Mouse (Mus musculus): ENCODE measurements around the gene Slc9a2. TPM values are rescaled to one million over a fixed set of nuclear protein-coding genes. Genes with fewer than 3 reads are reported as not detected.
"Not testable (repeated sequence)": the region's sequence is repeated elsewhere in the genome, so short reads cannot be mapped to it uniquely, and the experiment has no call there.

The Slc9a2 gene
- polyA plus RNA-seq, 1 experiment from 2014 or later, result not detected

DNA sequence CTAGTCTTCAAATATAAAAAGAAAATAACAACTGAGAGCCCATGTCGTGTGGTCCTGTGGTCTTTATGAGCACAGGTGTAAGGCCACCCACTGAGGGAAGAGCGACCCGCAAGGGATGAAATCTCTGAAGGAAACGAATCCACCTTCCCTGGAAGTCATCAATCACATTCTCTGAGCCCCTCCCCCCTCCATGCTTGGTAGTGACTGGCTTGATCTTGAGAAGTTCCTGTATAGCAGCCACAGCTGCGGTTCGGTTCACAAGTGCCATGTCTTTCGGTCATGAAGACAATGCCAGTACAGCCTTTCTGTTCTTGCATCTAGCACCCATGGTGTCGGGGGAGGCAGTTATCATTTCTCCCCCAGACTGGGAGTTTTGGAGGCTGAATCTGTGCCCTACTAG, 57.3 kb downstream of the Slc9a2 start:
- WGBS, result 87% methylated on average over 8 of the region's 8 CpGs
- Histone ChIP-seq H3K27ac (replicated peaks) (no peak overlapping the region), H3K9me3 (no peaks in the 10 kb centered on the region), H3K36me3 (replicated peaks) (no peaks in the 10 kb centered on the region), H3K27me3 (replicated peaks; ENCODE audit: low read depth, poor library complexity, severe bottlenecking) (no peaks in the 10 kb centered on the region), H3K4me1 (peaks cover 7% of the 10 kb centered on the region; the same call in 1 of the 2 replicates), H3K4me3 (no peak overlapping the region)
- DNase-seq (ENCODE audit: low spot score), result no peak

DNA sequence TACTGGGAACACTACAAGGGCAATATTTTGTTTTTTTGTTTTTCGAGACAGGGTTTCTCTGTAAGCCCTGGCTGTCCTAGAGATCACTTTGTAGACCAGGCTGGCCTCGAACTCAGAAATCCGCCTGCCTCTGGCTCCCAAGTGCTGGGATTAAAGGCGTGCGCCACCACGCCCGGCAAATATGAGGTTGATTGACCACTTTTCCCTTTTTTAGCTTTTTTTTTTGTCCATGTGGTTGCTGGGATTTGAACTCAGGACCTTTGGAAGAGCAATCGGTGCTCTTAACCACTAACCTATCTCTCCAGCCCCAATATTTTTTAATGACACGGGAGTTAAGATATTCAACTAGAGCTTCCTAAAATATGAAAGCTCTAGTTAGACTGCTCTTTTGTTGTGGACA, 57.9 kb downstream of the Slc9a2 start:
- not testable (repeated sequence) for H3K4me3 ChIP-seq; H3K36me3 ChIP-seq (replicated peaks); H3K27ac ChIP-seq (replicated peaks); H3K9me3 ChIP-seq; H3K27me3 ChIP-seq (replicated peaks; ENCODE audit: low read depth, poor library complexity, severe bottlenecking); H3K4me1 ChIP-seq; DNase-seq (ENCODE audit: low spot score)
- 95% methylated on average over 9 of the region's 9 CpGs for WGBS

- H3K9me3 ChIP-seq, result no peaks in the 10 kb centered on the region
- no peak overlapping the region for H3K4me3 ChIP-seq
- H3K27me3 ChIP-seq (replicated peaks; ENCODE audit: low read depth, poor library complexity, severe bottlenecking), result no peaks in the 10 kb centered on the region
- no peak for DNase-seq (ENCODE audit: low spot score)
- no peaks in the 10 kb centered on the region for H3K36me3 ChIP-seq (replicated peaks)
- no peaks in the 10 kb centered on the region; the same call in 1 of the 2 replicates for H3K4me1 ChIP-seq
- WGBS, result 88% methylated on average over 2 of the region's 2 CpGs
- H3K27ac ChIP-seq (replicated peaks), result no peak overlapping the region
These were observed 60.4 kb downstream of the Slc9a2 start for GRCm38 (mm10) chr1:40740739-40741138.

GRCm38 (mm10) chr1:40746089-40746488, 65.7 kb downstream of the Slc9a2 start:
- Histone ChIP-seq H3K27ac (replicated peaks) (no peak overlapping the region), H3K4me1 (no peaks in the 10 kb centered on the region; the same call in 1 of the 2 replicates), H3K36me3 (replicated peaks) (no peaks in the 10 kb centered on the region), H3K27me3 (replicated peaks; ENCODE audit: low read depth, poor library complexity, severe bottlenecking) (no peaks in the 10 kb centered on the region), H3K9me3 (no peaks in the 10 kb centered on the region), H3K4me3 (no peak overlapping the region)
- no peak for DNase-seq (ENCODE audit: low spot score)
- 86% methylated on average over 5 of the region's 5 CpGs for WGBS

DNA sequence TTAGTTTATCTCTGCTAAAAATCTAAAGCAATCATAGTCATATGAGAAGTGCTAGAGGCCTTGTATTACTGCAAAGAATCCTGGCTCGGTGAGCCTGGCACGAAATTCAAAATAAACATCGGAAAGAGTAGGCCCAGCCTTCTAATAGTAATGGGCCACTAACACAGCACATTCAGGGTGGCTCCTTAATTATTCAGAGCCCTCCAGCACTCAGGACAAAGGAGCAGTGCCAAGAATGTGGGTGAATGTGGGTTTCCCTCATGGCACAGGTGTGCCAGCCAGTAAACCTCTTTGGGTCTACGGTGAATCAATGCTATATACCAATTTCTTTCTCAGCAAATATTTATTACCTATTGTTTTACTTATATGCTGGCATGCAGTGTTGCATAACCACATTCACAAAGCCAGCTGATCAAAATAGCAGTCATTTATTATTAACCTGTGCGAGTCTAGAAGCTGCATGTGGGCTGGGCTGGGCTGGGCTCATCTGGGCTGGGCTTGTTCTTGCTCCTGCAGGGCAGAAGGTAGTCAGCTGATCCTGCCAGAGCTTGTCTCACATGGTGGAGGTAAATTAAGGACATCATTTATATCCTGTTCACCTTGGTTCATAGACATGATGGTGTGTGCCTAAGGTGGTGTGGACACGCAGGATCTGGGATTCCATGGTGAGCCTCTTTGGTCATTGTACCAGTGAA, 79.5 kb downstream of the Slc9a2 start:
- Histone ChIP-seq H3K4me3 (no peak overlapping the region), H3K27ac (replicated peaks) (no peak overlapping the region), H3K4me1 (no peaks in the 10 kb centered on the region), H3K27me3 (replicated peaks; ENCODE audit: low read depth, poor library complexity, severe bottlenecking) (no peaks in the 10 kb centered on the region), H3K36me3 (replicated peaks) (no peaks in the 10 kb centered on the region), H3K9me3 (no peaks in the 10 kb centered on the region)
- WGBS, result 83% methylated on average over 6 of the region's 6 CpGs
- no peak for DNase-seq (ENCODE audit: low spot score)

GRCm38 (mm10) chr1:40764042-40764441, 83.7 kb downstream of the Slc9a2 start:
- 90% methylated on average over 1 of the region's 1 CpGs for whole genome bisulfite sequencing
- DNase-seq (ENCODE audit: low spot score), result no peak

DNA sequence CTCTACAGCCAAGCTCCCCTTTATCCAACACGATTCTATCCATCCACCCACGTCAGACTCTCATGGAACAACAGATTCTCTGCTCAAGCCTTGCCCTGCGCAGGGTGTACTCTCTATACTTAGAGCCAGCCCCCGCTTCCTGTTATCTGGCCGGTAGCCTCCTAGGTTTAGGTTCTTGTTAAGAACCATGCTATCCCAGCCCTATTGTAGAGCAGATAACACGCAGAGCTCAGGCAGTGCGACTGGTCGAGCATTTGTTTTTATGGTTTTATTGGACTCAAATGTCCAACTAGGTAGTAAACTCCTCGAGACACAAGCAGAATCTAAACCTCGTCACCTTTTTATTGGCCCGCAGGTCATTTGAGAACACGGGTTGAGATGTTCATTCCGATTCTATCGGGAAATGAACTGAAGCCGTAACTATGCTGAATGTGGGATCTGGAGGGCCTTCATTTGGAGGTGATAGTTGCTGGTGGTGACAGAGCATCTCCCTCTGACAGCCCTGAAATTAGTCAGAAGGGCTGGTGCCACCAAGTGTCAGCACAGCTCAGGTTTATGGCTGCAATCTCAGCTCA, 84.4 kb downstream of the Slc9a2 start:
- peaks cover 4% of the 10 kb centered on the region; the same call in 1 of the 2 replicates for H3K4me1 ChIP-seq
- H3K4me3 ChIP-seq, result no peak overlapping the region
- H3K36me3 ChIP-seq (replicated peaks), result no peaks in the 10 kb centered on the region
- 91% methylated on average over 15 of the region's 15 CpGs for WGBS
- DNase-seq (ENCODE audit: low spot score), result no peak
- H3K9me3 ChIP-seq, result no peaks in the 10 kb centered on the region
- H3K27ac ChIP-seq (replicated peaks), result no peak overlapping the region
- no peaks in the 10 kb centered on the region for H3K27me3 ChIP-seq (replicated peaks; ENCODE audit: low read depth, poor library complexity, severe bottlenecking)

More at GRCm38 (mm10) chr1:40764042-40764441, 83.7 kb downstream of the Slc9a2 start:
- H3K27me3 ChIP-seq (replicated peaks; ENCODE audit: low read depth, poor library complexity, severe bottlenecking), result no peaks in the 10 kb centered on the region
- H3K4me3 ChIP-seq, result no peak overlapping the region
- no peaks in the 10 kb centered on the region for H3K9me3 ChIP-seq
- no peaks in the 10 kb centered on the region for H3K4me1 ChIP-seq
- H3K27ac ChIP-seq (replicated peaks), result no peak overlapping the region
- no peaks in the 10 kb centered on the region for H3K36me3 ChIP-seq (replicated peaks)

DNA sequence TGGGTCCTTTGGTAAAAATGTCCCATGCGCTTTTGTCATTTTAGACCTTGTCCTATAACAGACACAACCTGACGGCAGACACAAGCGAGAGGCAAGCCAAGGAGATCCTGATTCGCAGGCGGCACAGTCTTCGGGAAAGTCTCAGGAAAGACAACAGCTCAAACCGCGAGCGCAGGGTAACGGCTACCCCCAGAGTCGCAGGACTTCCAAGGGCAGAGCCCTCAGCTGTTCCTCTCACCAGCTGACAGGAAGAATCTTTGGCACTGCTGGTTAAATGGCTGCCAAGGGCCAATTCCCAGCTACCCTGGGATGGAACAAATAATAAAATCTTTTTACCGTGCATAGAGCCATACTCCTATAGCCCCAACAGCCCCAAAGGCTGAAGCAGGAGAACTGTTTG, 85.1 kb downstream of the Slc9a2 start:
- no peaks in the 10 kb centered on the region for H3K27me3 ChIP-seq (replicated peaks; ENCODE audit: low read depth, poor library complexity, severe bottlenecking)
- no peaks in the 10 kb centered on the region for H3K36me3 ChIP-seq (replicated peaks)
- DNase-seq (ENCODE audit: low spot score), result no peak
- no peak overlapping the region for H3K4me3 ChIP-seq
- 92% methylated on average over 12 of the region's 12 CpGs for WGBS
- peaks cover 4% of the 10 kb centered on the region; the same call in 1 of the 2 replicates for H3K4me1 ChIP-seq
- no peak overlapping the region for H3K27ac ChIP-seq (replicated peaks)
- no peaks in the 10 kb centered on the region for H3K9me3 ChIP-seq

DNA sequence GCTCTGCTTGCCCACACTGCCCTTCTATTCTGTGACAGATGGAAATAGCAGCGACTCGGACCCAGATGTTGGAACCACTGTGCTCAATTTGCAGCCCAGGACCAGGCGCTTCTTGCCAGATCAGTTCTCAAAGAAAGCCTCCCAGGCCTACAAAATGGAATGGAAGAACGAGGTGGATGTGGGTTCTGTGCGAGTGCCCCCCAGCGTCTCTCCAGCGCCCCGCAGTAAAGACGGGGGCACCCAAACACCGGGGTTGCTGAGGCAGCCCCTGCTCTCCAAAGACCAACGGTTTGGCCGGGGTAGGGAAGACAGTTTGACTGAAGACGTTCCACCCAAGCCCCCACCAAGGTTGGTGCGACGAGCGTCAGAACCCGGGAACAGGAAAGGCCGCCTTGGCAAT, 87.2 kb downstream of the Slc9a2 start:
- Histone ChIP-seq H3K27me3 (replicated peaks; ENCODE audit: low read depth, poor library complexity, severe bottlenecking) (no peaks in the 10 kb centered on the region), H3K4me3 (no peak overlapping the region), H3K27ac (replicated peaks) (no peak overlapping the region), H3K9me3 (no peaks in the 10 kb centered on the region), H3K36me3 (replicated peaks) (no peaks in the 10 kb centered on the region), H3K4me1 (peaks cover 4% of the 10 kb centered on the region; the same call in 1 of the 2 replicates)
- WGBS, result 89% methylated on average over 18 of the region's 18 CpGs
- no peak for DNase-seq (ENCODE audit: low spot score)

DNA sequence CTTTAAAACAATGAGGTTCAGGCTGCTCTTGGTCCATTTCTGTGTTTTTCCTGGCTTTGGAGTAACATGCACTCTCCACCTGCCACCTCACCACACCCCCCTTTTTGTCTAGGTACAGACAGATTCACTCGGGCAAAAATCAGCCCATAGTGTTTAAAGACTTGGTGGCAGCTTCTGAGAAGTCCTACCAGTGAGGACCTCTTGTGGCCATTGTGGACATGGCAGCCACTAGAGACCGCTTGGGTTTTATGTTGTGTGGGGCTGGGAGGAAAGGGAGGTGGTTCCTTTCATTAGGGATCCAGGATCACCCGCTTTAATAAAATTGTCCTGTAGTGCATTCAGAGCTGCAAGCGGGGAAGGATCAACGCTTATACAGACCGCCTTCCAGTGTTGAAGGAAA, 88.2 kb downstream of the Slc9a2 start:
- Histone ChIP-seq H3K27me3 (replicated peaks; ENCODE audit: low read depth, poor library complexity, severe bottlenecking) (no peaks in the 10 kb centered on the region), H3K4me1 (peaks cover 4% of the 10 kb centered on the region; the same call in 1 of the 2 replicates), H3K9me3 (no peaks in the 10 kb centered on the region), H3K4me3 (no peak overlapping the region), H3K36me3 (replicated peaks) (peaks cover 3% of the 10 kb centered on the region), H3K27ac (replicated peaks) (no peak overlapping the region)
- WGBS, result 27% methylated on average over 6 of the region's 6 CpGs
- DNase-seq (ENCODE audit: low spot score), result peak; percentile 57

- Histone ChIP-seq H3K9me3 (no peaks in the 10 kb centered on the region), H3K4me1 (peaks cover 4% of the 10 kb centered on the region; the same call in 1 of the 2 replicates), H3K27ac (replicated peaks) (no peak overlapping the region), H3K27me3 (replicated peaks; ENCODE audit: low read depth, poor library complexity, severe bottlenecking) (no peaks in the 10 kb centered on the region), H3K4me3 (no peak overlapping the region), H3K36me3 (replicated peaks) (peaks cover 11% of the 10 kb centered on the region)
- DNase-seq (ENCODE audit: low spot score), result no peak
- WGBS, result 60% methylated on average over 4 of the region's 4 CpGs
These were observed 89.0 kb downstream of the Slc9a2 start for GRCm38 (mm10) chr1:40769331-40769894.

DNA sequence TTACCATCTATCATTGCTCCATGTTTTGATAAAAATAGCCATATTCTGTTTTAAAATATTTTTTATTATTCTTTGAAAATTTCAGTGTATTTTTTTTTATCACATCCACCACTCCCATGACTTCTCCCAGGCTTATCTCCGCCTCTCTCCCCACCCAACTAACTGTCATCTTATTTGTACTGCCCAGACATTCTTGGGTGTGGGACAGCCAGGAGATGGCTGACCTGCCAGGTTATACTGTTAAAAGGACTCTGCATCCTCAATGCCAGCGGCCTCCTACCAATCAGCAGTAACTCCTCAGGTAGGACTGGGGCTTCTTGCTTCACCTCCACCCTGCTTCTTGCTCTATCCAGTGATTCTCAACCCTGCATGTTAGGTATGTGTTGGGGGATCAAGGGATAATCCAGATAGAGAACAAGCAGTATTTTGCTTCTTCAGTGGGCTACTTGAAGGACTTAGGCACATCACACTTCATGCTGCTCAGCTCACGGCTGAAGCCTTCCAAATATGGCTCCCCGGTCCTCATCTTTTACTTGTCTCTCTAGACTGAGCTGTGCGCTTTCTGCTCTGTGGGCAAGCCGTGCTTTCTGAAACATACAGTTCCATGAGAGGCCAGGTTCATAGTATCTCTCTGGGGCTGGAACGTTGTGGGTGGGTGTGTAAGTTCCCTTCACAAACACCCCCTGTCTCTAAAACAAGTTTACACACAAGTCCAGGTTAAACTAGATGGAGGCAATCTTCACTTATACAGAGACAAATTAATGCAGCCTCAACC, 91.0 kb downstream of the Slc9a2 start:
- H3K36me3 ChIP-seq (replicated peaks), result peaks cover 11% of the 10 kb centered on the region
- H3K4me3 ChIP-seq, result no peak overlapping the region
- no peak overlapping the region for H3K27ac ChIP-seq (replicated peaks)
- no peaks in the 10 kb centered on the region for H3K27me3 ChIP-seq (replicated peaks; ENCODE audit: low read depth, poor library complexity, severe bottlenecking)
- peaks cover 15% of the 10 kb centered on the region for H3K4me1 ChIP-seq
- H3K9me3 ChIP-seq, result no peaks in the 10 kb centered on the region
- no peak for DNase-seq (ENCODE audit: low spot score)
- 90% methylated on average over 7 of the region's 7 CpGs for WGBS

Data from embryonic facial prominence, embryonic 10.5 days (tissue).